Comparison of ENCODE assay signal across 15 mouse cellular contexts in the genomic region with DNA sequence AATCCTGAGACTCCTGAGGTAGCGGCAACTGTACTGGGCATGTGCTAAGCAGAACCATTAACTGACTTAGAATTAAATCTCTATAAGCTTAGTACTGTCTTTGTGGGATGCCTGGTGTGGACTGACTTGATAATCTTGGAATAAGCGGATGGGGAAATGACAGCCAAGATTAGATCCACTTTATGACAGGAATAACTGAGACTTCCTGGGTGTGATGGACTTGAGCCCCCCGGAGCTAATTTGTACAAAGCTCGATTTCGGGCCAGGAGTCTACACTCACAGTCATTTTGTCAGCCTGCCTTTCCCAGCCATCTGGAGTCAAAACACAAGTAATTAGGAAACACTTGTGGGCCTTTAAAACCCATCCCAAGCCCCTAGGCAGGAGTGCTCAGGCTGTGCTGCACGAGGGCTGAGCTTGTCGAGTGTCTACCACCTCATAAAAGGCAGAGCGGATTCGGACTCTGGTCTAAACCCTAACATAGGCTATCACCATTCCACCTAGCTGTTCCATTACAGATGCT.
DNase-seq lines count a peak whose midpoint lies in the region; ATAC-seq and TF ChIP-seq lines count a peak whose summit lies in the region.
"Had no signal": no experiment of that assay in that cellular context is flagged by ENCODE, and none has a peak within 500 bp of the region (broad histone marks: within the 10 kb centered on the region; RNA-seq: fewer than 3 reads in every experiment).

No protein-coding gene starts in this region.

- H3K9me3 ChIP-seq in forebrain, embryonic 13.5 days (replicated peaks), result no peaks in the 10 kb centered on the region
- no peaks in the 10 kb centered on the region for H3K9me3 ChIP-seq in forebrain, embryonic 10.5 days
- H3K9me3 ChIP-seq in heart, embryonic 13.5 days, result no peaks in the 10 kb centered on the region
- no peaks in the 10 kb centered on the region for H3K9me3 ChIP-seq in limb, embryonic 15.5 days
- H3K9me3 ChIP-seq in limb, embryonic 10.5 days (replicated peaks), result no peaks in the 10 kb centered on the region
- H3K9me3 ChIP-seq: hindbrain, embryonic 12.5 days; intestine, embryonic 15.5 days; limb, embryonic 12.5 days; midbrain, embryonic 13.5 days had no signal

- no peak overlapping the region for H3K4me3 ChIP-seq in forebrain, embryonic 13.5 days
- H3K4me3 ChIP-seq in forebrain, embryonic 10.5 days, result no peak overlapping the region
- no peak overlapping the region for H3K4me3 ChIP-seq in heart, embryonic 13.5 days
- H3K4me3 ChIP-seq in limb, embryonic 15.5 days, result no peak overlapping the region
- no peak overlapping the region for H3K4me3 ChIP-seq in limb, embryonic 10.5 days
- no peak overlapping the region for H3K4me3 ChIP-seq in olfactory bulb, adult 2 months (ENCODE audit: insufficient read depth, low read depth, low read length)
- H3K4me3 ChIP-seq: hindbrain, embryonic 12.5 days; intestine, embryonic 15.5 days; limb, embryonic 12.5 days; midbrain, embryonic 13.5 days had no signal

- 85% methylated on average over 9 of the region's 9 CpGs for WGBS in forebrain, embryonic 13.5 days
- 88% methylated on average over 9 of the region's 9 CpGs for WGBS in forebrain, embryonic 10.5 days
- 80% methylated on average over 9 of the region's 9 CpGs for WGBS in heart, embryonic 13.5 days
- 47% methylated on average over 9 of the region's 9 CpGs for WGBS in limb, embryonic 15.5 days
- 85% methylated on average over 9 of the region's 9 CpGs for WGBS in limb, embryonic 10.5 days
- 46% methylated on average over 9 of the region's 9 CpGs for WGBS in olfactory bulb, adult 2 months

- H3K36me3 ChIP-seq in forebrain, embryonic 13.5 days (ENCODE audit: poor library complexity, severe bottlenecking), result no peaks in the 10 kb centered on the region
- H3K36me3 ChIP-seq in forebrain, embryonic 10.5 days (replicated peaks), result no peaks in the 10 kb centered on the region
- H3K36me3 ChIP-seq in heart, embryonic 13.5 days, result no peaks in the 10 kb centered on the region
- no peaks in the 10 kb centered on the region for H3K36me3 ChIP-seq in limb, embryonic 15.5 days
- H3K36me3 ChIP-seq in limb, embryonic 10.5 days, result no peaks in the 10 kb centered on the region
- H3K36me3 ChIP-seq: hindbrain, embryonic 12.5 days; intestine, embryonic 15.5 days; limb, embryonic 12.5 days; midbrain, embryonic 13.5 days had no signal

- H3K9ac ChIP-seq in forebrain, embryonic 13.5 days, result no peak overlapping the region
- H3K9ac ChIP-seq in heart, embryonic 13.5 days, result peak overlapping the region; percentile 29
- no peak overlapping the region for H3K9ac ChIP-seq in limb, embryonic 15.5 days
- H3K9ac ChIP-seq: hindbrain, embryonic 12.5 days; intestine, embryonic 15.5 days; limb, embryonic 12.5 days; liver, embryonic 14.5 days; midbrain, embryonic 13.5 days had no signal

- TF ChIP-seq CTCF in olfactory bulb, adult 2 months (IDR thresholded peaks at IDR 0.05; ENCODE audit: insufficient read depth, low read depth, low read length), result no peak

- no peak for TF ChIP-seq POLR2A in olfactory bulb, adult 2 months (IDR thresholded peaks at IDR 0.05; ENCODE audit: insufficient read depth, low read depth, low read length)

- intact Hi-C loops in heart, postnatal 10 days (cut with DNase I), result no loop called here

- peak overlapping the region; percentile 72; the same call in 1 of the 2 replicates for H3K27ac ChIP-seq in forebrain, embryonic 13.5 days
- H3K27ac ChIP-seq in forebrain, embryonic 10.5 days, result no peak overlapping the region
- H3K27ac ChIP-seq in heart, embryonic 13.5 days (replicated peaks), result peak overlapping the region; percentile 82
- peak overlapping the region; percentile 38; the same call in 1 of the 2 replicates for H3K27ac ChIP-seq in limb, embryonic 15.5 days
- no peak overlapping the region for H3K27ac ChIP-seq in limb, embryonic 10.5 days
- H3K27ac ChIP-seq in olfactory bulb, adult 2 months (ENCODE audit: insufficient read depth, low read depth, low read length), result peak overlapping the region; percentile 89
- H3K27ac ChIP-seq: hindbrain, embryonic 12.5 days; intestine, embryonic 15.5 days; limb, embryonic 12.5 days; liver, embryonic 14.5 days; midbrain, embryonic 13.5 days had no signal

- ATAC-seq in forebrain, embryonic 13.5 days, result peak; percentile 28; the same call in 1 of the 2 replicates
- ATAC-seq in heart, embryonic 13.5 days (ENCODE audit: extremely low read depth, insufficient number of reproducible peaks, low FRiP score, low TSS enrichment), result no peak
- ATAC-seq in limb, embryonic 15.5 days (ENCODE audit: insufficient number of reproducible peaks, low FRiP score, low TSS enrichment, low read depth), result no peak
- ATAC-seq: intestine, embryonic 15.5 days; lung, postnatal 0 days; midbrain, embryonic 13.5 days had no signal

- no peak overlapping the region for H3K4me2 ChIP-seq in forebrain, embryonic 13.5 days
- peak overlapping the region; percentile 22; the same call in 1 of the 2 replicates for H3K4me2 ChIP-seq in heart, embryonic 13.5 days
- no peak overlapping the region for H3K4me2 ChIP-seq in limb, embryonic 15.5 days
- H3K4me2 ChIP-seq: hindbrain, embryonic 12.5 days; intestine, embryonic 15.5 days; limb, embryonic 12.5 days; midbrain, embryonic 13.5 days had no signal

- peaks cover 10% of the 10 kb centered on the region for H3K27me3 ChIP-seq in forebrain, embryonic 13.5 days
- peaks cover 14% of the 10 kb centered on the region for H3K27me3 ChIP-seq in forebrain, embryonic 10.5 days (ENCODE audit: poor library complexity, severe bottlenecking)
- peaks cover 22% of the 10 kb centered on the region; the same call in 1 of the 2 replicates for H3K27me3 ChIP-seq in heart, embryonic 13.5 days (replicated peaks)
- H3K27me3 ChIP-seq in limb, embryonic 15.5 days, result 0 out of 2 replicates have a peak, but pooled peaks cover 5% of the 10 kb centered on the region
- H3K27me3 ChIP-seq in limb, embryonic 10.5 days (ENCODE audit: low read depth, poor library complexity, severe bottlenecking), result no peaks in the 10 kb centered on the region
- H3K27me3 ChIP-seq: hindbrain, embryonic 12.5 days; intestine, embryonic 15.5 days; midbrain, embryonic 13.5 days had no signal

- peaks cover 14% of the 10 kb centered on the region for H3K4me1 ChIP-seq in forebrain, embryonic 13.5 days
- H3K4me1 ChIP-seq in forebrain, embryonic 10.5 days, result peaks cover 8% of the 10 kb centered on the region
- H3K4me1 ChIP-seq in heart, embryonic 13.5 days, result peaks cover 45% of the 10 kb centered on the region
- H3K4me1 ChIP-seq in limb, embryonic 15.5 days, result peaks cover 25% of the 10 kb centered on the region; the same call in 1 of the 2 replicates
- H3K4me1 ChIP-seq in limb, embryonic 10.5 days, result peaks cover 8% of the 10 kb centered on the region
- peaks cover 74% of the 10 kb centered on the region for H3K4me1 ChIP-seq in olfactory bulb, adult 2 months (ENCODE audit: control insufficient read depth, insufficient read depth, low read length)
- H3K4me1 ChIP-seq: intestine, embryonic 15.5 days had no signal

- DNase-seq in forebrain, embryonic 10.5 days (ENCODE audit: extremely low spot score, low spot score), result no peak
- no peak for DNase-seq in heart, postnatal 10 days
- DNase-seq in limb, embryonic 10.5 days (ENCODE audit: low spot score), result no peak
- no peak for DNase-seq in urinary bladder, postnatal 14 days (ENCODE audit: low spot score)
- DNase-seq: adrenal gland, postnatal 10 days had no signal

Comparison
In these comparisons a context has a peak if more than half of its experiments do, and no peak if none do; other contexts are left out.
1. H3K27ac ChIP-seq: peak in forebrain, embryonic 13.5 days (single experiment), heart, embryonic 13.5 days (single experiment), limb, embryonic 15.5 days (single experiment) and olfactory bulb, adult 2 months (single experiment); none in forebrain, embryonic 10.5 days (single experiment) and limb, embryonic 10.5 days (single experiment).